Mouse (Mus musculus) hindbrain, embryonic 15.5 days (tissue): ENCODE data around the gene C1ra. TPM values are rescaled to one million over a fixed set of nuclear protein-coding genes. Genes with fewer than 3 reads are reported as not detected.
"Not testable (repeated sequence)": the region's sequence is repeated elsewhere in the genome, so short reads cannot be mapped to it uniquely, and the experiment has no call there.

ENCODE experiments used
- ATAC-seq: fragments of 200-750 bp; cut with Nextera tagmentation; 2 replicates; pipeline ENCODE4 v1.8.0; 2017; ENCODE audit warnings: low read depth, moderate number of reproducible peaks, moderate TSS enrichment; ENCODE audit not compliant: low FRiP score
- H3K27ac ChIP-seq: fragments of 300-500 bp; sonication (generic); replicated peaks from 2 replicates; pipeline ENCODE4 v1.5.1; 2015; ENCODE audit warnings: mild to moderate bottlenecking, inconsistent platforms
- H3K27me3 ChIP-seq: fragments of 300-500 bp; sonication (generic); 2 replicates; pipeline ENCODE4 v1.6.1; 2015; ENCODE audit warnings: control low read depth, inconsistent platforms
- H3K36me3 ChIP-seq: fragments of 300-500 bp; sonication (generic); 2 replicates; pipeline ENCODE4 v1.6.1; 2015; ENCODE audit warnings: control low read depth, inconsistent platforms
- H3K4me1 ChIP-seq: fragments of 300-500 bp; sonication (generic); replicated peaks from 2 replicates; pipeline ENCODE4 v1.6.1; 2015; ENCODE audit warnings: control low read depth, inconsistent platforms
- H3K4me2 ChIP-seq: fragments of 300-500 bp; sonication (generic); 2 replicates; pipeline ENCODE4 v1.6.1; 2015; ENCODE audit warnings: moderate library complexity, mild to moderate bottlenecking, inconsistent platforms
- H3K4me3 ChIP-seq: fragments of 300-500 bp; sonication (generic); 2 replicates; pipeline ENCODE4 v1.5.1; 2015; ENCODE audit warnings: mild to moderate bottlenecking, inconsistent platforms
- H3K9ac ChIP-seq: fragments of 300-500 bp; sonication (generic); 2 replicates; pipeline ENCODE4 v1.6.1; 2015; ENCODE audit warnings: inconsistent platforms
- H3K9me3 ChIP-seq: fragments of 300-500 bp; sonication (generic); 2 replicates; pipeline ENCODE4 v1.6.1; 2016; ENCODE audit warnings: control low read depth, inconsistent platforms
- WGBS: fragments of 180-500 bp; shearing (Covaris S2); methylation state at CpG from one replicate; pipeline ENCODE4 v1.1.7; 2015; 5-methylcytosine and 5-hydroxymethylcytosine counted together
- polyA plus RNA-seq: library from polyadenylated mRNA; unstranded; fragments of >200 nt; fragmentation: Nextera tagmentation; extraction: Ambion mirVana; gene quantifications from 2 replicates; pipeline ENCODE4 v1.2.1, GENCODE M21; 2015

C1ra gene
- polyA plus RNA-seq, 1 experiment from 2014 or later, result 0.35 TPM

DNA sequence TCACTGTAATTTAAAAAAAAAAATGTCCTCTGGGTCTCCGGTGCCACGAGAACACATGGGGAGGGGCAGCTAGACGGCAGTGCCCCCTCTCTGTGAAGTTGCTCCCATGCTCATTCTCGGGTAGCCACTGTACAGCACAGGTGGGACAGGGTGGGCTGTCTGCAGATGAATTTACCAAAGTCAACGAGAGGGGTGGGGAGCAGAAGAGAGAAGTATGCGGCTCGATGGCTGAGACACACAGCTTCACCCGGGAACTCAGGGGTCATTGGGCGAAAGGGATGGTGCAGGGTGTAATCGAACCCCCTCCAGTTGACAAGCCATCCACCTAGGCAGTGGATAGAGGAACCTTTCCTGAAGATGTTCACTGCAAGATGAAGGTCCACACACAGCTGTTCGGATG is 35.4 kb upstream of the C1ra start:
- Histone ChIP-seq H3K36me3 (no peaks in the 10 kb centered on the region), H3K4me1 (no peaks in the 10 kb centered on the region), H3K27me3 (no peaks in the 10 kb centered on the region), H3K4me3 (no peak overlapping the region), H3K4me2 (no peak overlapping the region), H3K27ac (no peak overlapping the region), H3K9ac (no peak overlapping the region), H3K9me3 (no peaks in the 10 kb centered on the region)
- no peak for ATAC-seq
- WGBS, result 87% methylated on average over 11 of the region's 11 CpGs

DNA sequence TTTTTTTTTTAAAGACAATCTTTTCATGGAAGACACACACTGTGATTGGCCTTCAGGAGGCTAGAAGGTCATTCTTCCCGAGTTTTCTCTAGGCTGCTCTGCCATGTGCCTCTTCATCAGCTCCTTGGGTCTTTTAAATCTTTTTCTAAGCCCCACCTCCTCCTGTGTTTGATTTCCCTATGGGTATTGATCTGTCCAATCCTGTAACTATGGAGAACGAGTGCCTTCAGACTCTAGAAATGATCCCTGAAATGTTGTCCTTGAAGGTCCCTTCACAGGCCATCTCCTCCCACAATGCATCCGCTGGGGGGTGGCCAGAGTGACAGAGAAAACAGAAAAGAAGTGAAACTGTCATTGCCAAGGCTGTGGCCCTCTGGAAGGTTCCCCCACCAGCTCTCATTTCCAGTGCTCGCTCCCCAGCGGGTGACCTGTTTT is 35.0 kb upstream of the C1ra start:
- Histone ChIP-seq H3K9me3 (no peaks in the 10 kb centered on the region), H3K27me3 (no peaks in the 10 kb centered on the region), H3K4me1 (no peaks in the 10 kb centered on the region), H3K36me3 (no peaks in the 10 kb centered on the region), H3K4me2 (no peak overlapping the region), H3K9ac (no peak overlapping the region), H3K4me3 (no peak overlapping the region), H3K27ac (no peak overlapping the region)
- no peak for ATAC-seq
- WGBS, result 62% methylated on average over 5 of the region's 5 CpGs

DNA sequence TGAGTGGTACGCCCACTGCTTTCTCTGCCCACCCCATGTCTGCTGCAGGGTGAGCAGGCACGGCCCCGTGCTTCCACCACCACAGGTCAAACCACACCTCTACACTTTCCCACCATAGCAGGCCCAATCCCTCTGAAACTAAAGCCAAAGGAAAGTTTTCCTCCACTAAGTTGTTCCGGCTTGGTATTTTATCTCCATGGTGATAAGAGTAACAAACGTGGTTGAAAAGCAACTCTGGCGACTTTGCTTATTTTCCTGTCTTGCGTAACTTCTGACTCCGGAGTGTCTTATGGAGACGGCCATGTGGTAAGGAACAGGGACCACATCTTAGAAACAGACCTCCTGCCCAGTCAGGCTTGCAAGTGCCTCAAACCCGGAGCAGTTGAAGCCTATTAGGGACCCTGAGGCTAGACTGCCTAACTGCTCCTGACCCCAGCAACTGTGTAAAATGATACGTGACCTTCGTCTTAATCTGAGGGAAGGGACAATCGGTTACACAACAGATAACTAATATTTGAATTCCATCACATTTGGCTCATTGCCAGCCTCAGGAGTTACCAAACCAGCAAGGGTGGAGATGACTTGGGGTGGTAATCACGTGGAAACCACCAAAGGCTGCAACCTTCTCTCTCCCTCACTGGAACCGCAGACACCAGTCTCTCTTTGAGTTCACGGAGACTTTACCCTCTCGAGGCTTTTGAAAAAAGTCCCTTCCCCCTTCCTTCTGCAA is 34.1 kb upstream of the C1ra start:
- ATAC-seq, result no peak
- no peaks in the 10 kb centered on the region for H3K27me3 ChIP-seq
- H3K9ac ChIP-seq, result no peak overlapping the region
- H3K27ac ChIP-seq, result no peak overlapping the region
- no peaks in the 10 kb centered on the region for H3K4me1 ChIP-seq
- 78% methylated on average over 17 of the region's 17 CpGs for WGBS
- no peak overlapping the region for H3K4me3 ChIP-seq
- H3K9me3 ChIP-seq, result no peaks in the 10 kb centered on the region
- H3K36me3 ChIP-seq, result no peaks in the 10 kb centered on the region
- H3K4me2 ChIP-seq, result no peak overlapping the region

DNA sequence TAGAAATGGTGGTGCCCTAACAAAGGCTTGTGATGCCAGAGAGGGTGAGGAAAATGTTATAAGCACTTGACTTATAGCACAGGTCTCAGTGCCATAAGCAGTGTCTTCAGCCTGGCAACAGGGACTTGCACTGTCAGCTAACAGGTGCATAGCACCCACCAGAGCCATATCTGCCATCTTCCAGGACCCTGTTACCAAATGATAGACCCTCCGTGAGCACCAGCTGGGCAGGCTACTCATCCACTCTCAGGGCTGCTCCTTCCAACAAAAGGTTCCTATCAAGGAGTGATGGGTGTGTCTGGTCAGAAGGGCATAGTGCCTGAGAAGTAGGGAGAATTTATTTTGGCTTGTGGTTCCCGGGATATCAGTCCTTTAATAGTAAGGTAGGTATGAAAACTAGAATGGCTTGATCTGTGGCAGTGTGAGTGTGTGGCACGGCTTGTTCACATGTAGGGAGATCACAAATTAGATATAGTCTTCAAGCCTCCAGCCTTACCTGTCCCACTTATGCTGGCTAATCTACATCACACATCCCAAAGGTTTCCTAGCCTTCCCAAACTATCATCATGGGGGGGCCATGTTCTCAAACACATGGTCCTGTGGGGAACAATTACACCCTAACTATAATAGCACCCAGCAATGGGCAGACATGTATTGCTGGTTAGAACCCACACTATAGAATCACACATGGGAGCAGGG is 33.2 kb upstream of the C1ra start:
- Histone ChIP-seq H3K4me1 (no peaks in the 10 kb centered on the region), H3K36me3 (no peaks in the 10 kb centered on the region), H3K9me3 (no peaks in the 10 kb centered on the region), H3K27ac (no peak overlapping the region), H3K9ac (no peak overlapping the region), H3K4me3 (no peak overlapping the region), H3K4me2 (no peak overlapping the region), H3K27me3 (no peaks in the 10 kb centered on the region)
- 93% methylated on average over 3 of the region's 3 CpGs for WGBS
- ATAC-seq, result no peak

DNA sequence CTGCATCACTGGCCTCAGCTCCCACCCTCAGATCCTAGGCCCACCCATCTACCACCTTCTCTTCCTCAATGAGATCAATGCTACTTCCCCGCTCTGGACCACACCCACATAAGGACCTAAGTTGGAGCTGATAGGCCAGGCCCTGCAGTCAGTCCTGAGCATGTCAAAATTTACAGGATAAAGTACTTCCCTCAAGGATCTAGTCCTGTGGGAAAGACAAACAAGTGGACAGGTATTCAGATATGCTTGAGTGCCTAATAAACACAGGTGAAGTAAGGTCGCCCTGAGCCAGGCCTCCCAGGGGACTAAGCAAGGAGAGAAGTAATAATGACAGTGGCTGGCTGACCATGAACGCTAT is 32.7 kb upstream of the C1ra start:
- no peak for ATAC-seq
- Histone ChIP-seq H3K9ac (no peak overlapping the region), H3K9me3 (no peaks in the 10 kb centered on the region), H3K4me2 (no peak overlapping the region), H3K36me3 (no peaks in the 10 kb centered on the region), H3K4me3 (no peak overlapping the region), H3K4me1 (no peaks in the 10 kb centered on the region), H3K27me3 (no peaks in the 10 kb centered on the region), H3K27ac (no peak overlapping the region)
- 89% methylated on average over 3 of the region's 3 CpGs for WGBS

DNA sequence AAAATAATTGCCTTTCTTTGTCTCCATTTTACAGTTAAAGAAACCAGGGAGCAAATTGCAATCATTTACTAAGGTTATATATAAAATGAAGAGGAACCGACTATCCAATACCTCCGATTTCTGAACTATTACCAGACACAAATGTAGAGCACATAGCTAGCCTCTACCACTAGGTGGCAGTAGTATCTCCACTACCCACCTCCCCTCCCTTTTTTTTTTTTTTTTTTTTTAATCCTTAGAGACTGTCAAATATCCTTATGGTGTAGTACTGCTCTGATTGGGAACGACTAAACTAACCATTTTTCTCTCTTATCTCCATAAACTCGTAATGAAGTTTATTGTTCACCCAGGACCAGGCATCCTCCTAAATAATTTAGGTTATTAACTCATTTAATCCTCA is 31.9 kb upstream of the C1ra start:
- H3K9me3 ChIP-seq, result no peaks in the 10 kb centered on the region
- no peaks in the 10 kb centered on the region for H3K36me3 ChIP-seq
- H3K4me1 ChIP-seq, result no peaks in the 10 kb centered on the region
- no peaks in the 10 kb centered on the region for H3K27me3 ChIP-seq
- no peak overlapping the region for H3K9ac ChIP-seq
- no peak overlapping the region for H3K4me2 ChIP-seq
- 61% methylated on average over 4 of the region's 4 CpGs for WGBS
- no peak overlapping the region for H3K4me3 ChIP-seq
- H3K27ac ChIP-seq, result no peak overlapping the region
- ATAC-seq, result no peak; the same call in 1 of the 2 replicates

DNA sequence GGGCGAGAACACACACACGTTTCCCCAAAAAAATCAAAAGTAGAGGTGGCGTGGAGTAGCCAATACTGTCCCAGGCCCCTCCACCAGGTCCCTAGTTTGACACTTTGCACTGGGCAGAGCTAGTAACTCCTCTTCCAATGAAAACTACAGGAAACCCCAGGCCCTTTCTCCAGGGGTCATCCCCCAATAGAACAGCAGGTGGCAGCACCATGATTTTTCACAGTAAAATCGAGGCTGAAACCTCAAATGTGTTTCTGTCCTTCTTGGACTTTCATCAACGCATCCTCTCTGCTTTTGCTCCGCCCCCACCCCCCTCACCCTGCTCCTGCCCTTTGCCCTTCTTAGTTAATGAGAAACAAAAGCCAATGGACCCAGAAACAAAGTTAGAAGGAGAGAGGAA is 30.6 kb upstream of the C1ra start:
- H3K4me1 ChIP-seq, result no peaks in the 10 kb centered on the region
- WGBS, result 32% methylated on average over 6 of the region's 6 CpGs
- H3K9me3 ChIP-seq, result no peaks in the 10 kb centered on the region
- H3K36me3 ChIP-seq, result no peaks in the 10 kb centered on the region
- no peak overlapping the region for H3K27ac ChIP-seq
- H3K4me2 ChIP-seq, result no peak overlapping the region
- H3K4me3 ChIP-seq, result no peak overlapping the region
- no peak overlapping the region for H3K9ac ChIP-seq
- no peaks in the 10 kb centered on the region for H3K27me3 ChIP-seq
- ATAC-seq, result no peak

DNA sequence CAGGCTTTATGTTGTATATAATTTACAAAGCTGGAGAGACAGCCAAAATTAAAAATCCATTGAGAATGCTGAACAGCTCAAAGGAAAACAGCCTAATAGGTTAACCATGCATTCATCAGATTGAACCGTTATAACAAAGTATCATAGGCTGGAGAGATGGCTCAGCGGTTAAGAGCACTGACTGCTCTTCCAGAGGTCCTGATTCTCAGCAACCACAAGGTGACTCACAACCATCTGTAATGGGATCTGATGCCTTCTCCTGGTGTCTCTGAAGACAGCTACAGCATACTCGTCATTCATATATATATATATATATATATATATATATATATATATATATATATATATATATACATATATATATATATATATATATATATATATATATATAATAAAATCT is 28.4 kb upstream of the C1ra start:
- H3K27ac ChIP-seq, ATAC-seq: not testable (repeated sequence)
- 87% methylated on average over 3 of the region's 3 CpGs for WGBS

DNA sequence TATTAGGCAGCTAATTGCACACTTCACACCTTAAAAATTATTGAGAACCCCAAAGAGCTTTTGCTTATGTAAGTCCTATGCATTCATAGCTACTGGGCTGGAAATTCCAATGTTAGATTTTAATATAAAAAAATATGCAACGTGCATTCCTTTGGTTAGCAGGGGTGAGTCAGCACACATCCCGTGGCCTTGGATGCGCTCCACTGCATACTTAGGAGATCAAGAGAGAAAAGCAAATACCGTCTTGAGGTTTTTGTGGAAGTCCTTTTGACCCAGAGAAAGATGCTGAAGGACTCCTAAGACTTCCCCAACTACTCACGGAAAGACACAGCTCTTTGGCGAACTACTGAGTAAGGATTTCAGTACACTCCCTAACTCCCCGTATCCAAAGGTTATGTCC is 27.4 kb upstream of the C1ra start:
- 85% methylated on average over 7 of the region's 7 CpGs for WGBS
- no peak overlapping the region for H3K9ac ChIP-seq
- H3K4me1 ChIP-seq, result no peaks in the 10 kb centered on the region
- no peak overlapping the region for H3K4me3 ChIP-seq
- ATAC-seq, result no peak; the same call in 1 of the 2 replicates
- H3K36me3 ChIP-seq, result no peaks in the 10 kb centered on the region
- no peaks in the 10 kb centered on the region for H3K9me3 ChIP-seq
- H3K27ac ChIP-seq, result peak overlapping the region; percentile 66
- H3K4me2 ChIP-seq, result peak overlapping the region; percentile 57
- no peaks in the 10 kb centered on the region for H3K27me3 ChIP-seq

More for the DNA sequence above, 28.4 kb upstream of the C1ra start:
- H3K4me2 ChIP-seq, H3K4me3 ChIP-seq, H3K9me3 ChIP-seq, H3K9ac ChIP-seq, H3K4me1 ChIP-seq, H3K27me3 ChIP-seq, H3K36me3 ChIP-seq: not testable (repeated sequence)

DNA sequence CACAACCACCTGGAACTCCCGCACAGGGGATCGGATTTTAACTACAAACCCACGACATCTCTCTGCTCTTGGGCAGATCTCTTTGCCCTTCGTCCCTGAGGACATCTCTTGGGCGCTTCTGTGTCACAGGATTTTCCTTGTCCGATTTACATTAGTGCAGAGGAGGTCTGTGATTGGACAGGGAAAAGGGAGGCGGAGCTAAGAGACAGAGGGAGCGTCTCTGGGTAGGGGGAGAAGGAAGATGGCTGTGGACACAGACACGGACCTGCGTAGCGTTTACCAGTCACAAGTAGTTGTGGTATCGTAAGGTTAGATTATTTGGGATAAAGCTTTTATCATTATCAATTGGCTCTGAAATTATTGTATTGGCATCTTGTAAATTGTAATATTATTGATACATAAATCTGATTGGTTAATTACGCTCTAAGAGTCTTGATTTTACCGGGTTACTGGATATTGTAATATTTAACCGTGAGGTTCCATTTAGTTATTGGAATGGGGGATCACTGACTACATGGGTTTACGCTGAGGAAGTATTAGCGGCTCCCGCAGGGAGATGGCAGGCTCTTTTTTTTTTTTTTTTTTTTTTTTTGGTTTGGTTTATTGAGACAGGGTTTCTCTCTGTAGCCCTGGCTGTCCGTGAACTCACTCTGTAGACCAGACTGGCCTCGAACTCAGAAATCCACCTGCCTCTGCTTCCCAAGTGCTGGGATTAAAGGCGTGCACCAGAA is 26.6 kb upstream of the C1ra start:
- peak overlapping the region; percentile 66 for H3K27ac ChIP-seq

DNA sequence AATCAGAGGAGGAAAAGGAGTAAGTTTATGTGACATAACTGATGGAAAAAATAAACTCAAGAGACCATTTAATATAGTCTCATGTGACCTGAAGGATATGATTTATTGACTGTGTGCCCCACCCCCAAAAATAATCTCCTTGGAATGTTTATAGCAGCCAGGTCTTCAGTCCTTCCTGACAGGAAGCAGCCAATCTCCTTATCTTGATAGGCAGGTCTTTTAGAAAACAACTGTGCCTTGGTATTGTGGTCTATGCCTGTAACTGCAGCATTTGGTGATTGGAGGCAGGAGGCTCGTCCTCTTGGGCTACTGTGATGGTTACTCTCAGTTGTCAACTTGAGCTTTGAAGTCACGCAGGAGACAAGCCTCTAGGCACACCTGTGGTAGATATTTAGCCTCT is 24.7 kb upstream of the C1ra start:
- H3K27ac ChIP-seq, result no peak overlapping the region
- no peaks in the 10 kb centered on the region for H3K27me3 ChIP-seq
- no peak overlapping the region for H3K9ac ChIP-seq
- no peak overlapping the region for H3K4me2 ChIP-seq
- H3K9me3 ChIP-seq, result no peaks in the 10 kb centered on the region
- 68% methylated on average over 2 of the region's 2 CpGs for WGBS
- no peak overlapping the region for H3K4me3 ChIP-seq
- H3K4me1 ChIP-seq, result no peaks in the 10 kb centered on the region
- no peak for ATAC-seq
- no peaks in the 10 kb centered on the region for H3K36me3 ChIP-seq

More for the DNA sequence above, 26.6 kb upstream of the C1ra start:
- Histone ChIP-seq H3K4me3 (peak overlapping the region; percentile 34), H3K36me3 (no peaks in the 10 kb centered on the region), H3K4me2 (peak overlapping the region; percentile 57), H3K4me1 (no peaks in the 10 kb centered on the region), H3K9me3 (no peaks in the 10 kb centered on the region), H3K9ac (peak overlapping the region; percentile 32; the same call in 1 of the 2 replicates), H3K27me3 (no peaks in the 10 kb centered on the region)
- ATAC-seq, result peak; percentile 93
- 37% methylated on average over 21 of the region's 21 CpGs for WGBS

DNA sequence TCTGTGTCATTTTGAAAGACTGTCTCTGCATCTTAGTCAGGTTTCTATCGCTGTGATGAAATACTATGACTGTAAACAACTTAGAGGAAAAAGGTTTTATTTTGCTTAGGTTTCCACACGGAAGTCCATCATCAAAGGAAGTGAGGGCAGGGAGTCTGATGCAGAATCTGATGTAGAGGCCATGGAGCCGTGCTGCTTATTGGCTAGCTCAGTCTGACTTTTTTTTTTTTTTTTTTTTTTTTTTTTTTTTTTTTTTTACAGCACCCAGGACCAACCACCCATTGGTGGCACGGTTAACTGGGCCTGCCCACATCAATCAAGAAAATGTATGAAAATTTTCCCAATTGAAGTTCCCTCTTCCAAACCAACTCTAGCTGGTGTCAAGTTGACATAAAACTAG is 23.3 kb upstream of the C1ra start:
- Histone ChIP-seq H3K36me3 (no peaks in the 10 kb centered on the region), H3K4me2 (no peak overlapping the region), H3K4me1 (no peaks in the 10 kb centered on the region), H3K4me3 (no peak overlapping the region), H3K9ac (no peak overlapping the region), H3K27ac (no peak overlapping the region), H3K9me3 (no peaks in the 10 kb centered on the region), H3K27me3 (no peaks in the 10 kb centered on the region)
- no peak for ATAC-seq
- WGBS, result 86% methylated on average over 4 of the region's 4 CpGs
